Mouse (Mus musculus): Measurements from ENCODE around the gene Fbln2.

- no peak for TF ChIP-seq MAZ (IDR thresholded peaks at IDR 0.05; ENCODE audit: low read depth, low read length)
- TF ChIP-seq CTCF (conservative IDR thresholded peaks at IDR 0.05 in 1 of 2, IDR thresholded peaks at IDR 0.05 in 1 of 2; ENCODE audit: low read depth in 2 of 2, low read length in 2 of 2): no peak
- TF ChIP-seq CHD2 (IDR thresholded peaks at IDR 0.05; ENCODE audit: low read length): no peak
- TF ChIP-seq MAX (IDR thresholded peaks at IDR 0.05; ENCODE audit: low read length): no peak
- TF ChIP-seq POLR2A (IDR thresholded peaks at IDR 0.05; ENCODE audit: low read depth, low read length): no peak
- no peak for TF ChIP-seq CHD1 (IDR thresholded peaks at IDR 0.05; ENCODE audit: low read depth, low read length)
- TF ChIP-seq HCFC1 (IDR thresholded peaks at IDR 0.05; ENCODE audit: low read depth, low read length): no peak
- TF ChIP-seq ZC3H11A (IDR thresholded peaks at IDR 0.05; ENCODE audit: low read depth, low read length): no peak
- no peak for TF ChIP-seq ZNF384 (IDR thresholded peaks at IDR 0.05; ENCODE audit: low read depth, low read length)
- no peak for TF ChIP-seq MXI1 (IDR thresholded peaks at IDR 0.05; ENCODE audit: low read depth, low read length)
- TF ChIP-seq EP300 (IDR thresholded peaks at IDR 0.05; ENCODE audit: low read length): no peak
- no peak for TF ChIP-seq RAD21 (IDR thresholded peaks at IDR 0.05; ENCODE audit: low read depth, low read length)
- TF ChIP-seq ETS1 (conservative IDR thresholded peaks at IDR 0.05; ENCODE audit: low read depth, low read length): no peak
- no peak for TF ChIP-seq KAT2A (IDR thresholded peaks at IDR 0.05; ENCODE audit: insufficient replicate concordance, low read length)
These were observed 1.3 kb downstream of the Fbln2 start for GRCm38 (mm10) chr6:91213287-91214218.

Data from CH12.LX (cell line).